Mouse (Mus musculus) G1E-ER4 (cell line): ENCODE data around the gene Gpc6. TPM values are rescaled to one million over a fixed set of nuclear protein-coding genes. Genes with fewer than 3 reads are reported as not detected.

Experiments
- GATA1 ChIP-seq: IDR thresholded peaks from one replicate; pipeline ENCODE4 v1.8.0; 2012; ENCODE audit warnings: low read length, inconsistent platforms
- polyA plus RNA-seq: library from polyadenylated mRNA; stranded (reverse); fragments of >175 nt; gene quantifications from 2 replicates; pipeline ENCODE4 v1.2.3, GENCODE M21; 2012

Gene Gpc6
- not detected in 2 replicates for polyA plus RNA-seq

- no peak for TF ChIP-seq GATA1
These were observed at the start of gene Gpc6 for GRCm38 (mm10) chr14:116924876-116925601. Gene Gpc6, plus strand, starts transcription at chr14:116925315.

- TF ChIP-seq GATA1 = no peak
These were observed 42.6 kb upstream of the Gpc6 start for GRCm38 (mm10) chr14:116882480-116883044.

GRCm38 (mm10) chr14:116894316-116894715 lies 30.8 kb upstream of the Gpc6 start:
- TF ChIP-seq GATA1 = no peak

DNA sequence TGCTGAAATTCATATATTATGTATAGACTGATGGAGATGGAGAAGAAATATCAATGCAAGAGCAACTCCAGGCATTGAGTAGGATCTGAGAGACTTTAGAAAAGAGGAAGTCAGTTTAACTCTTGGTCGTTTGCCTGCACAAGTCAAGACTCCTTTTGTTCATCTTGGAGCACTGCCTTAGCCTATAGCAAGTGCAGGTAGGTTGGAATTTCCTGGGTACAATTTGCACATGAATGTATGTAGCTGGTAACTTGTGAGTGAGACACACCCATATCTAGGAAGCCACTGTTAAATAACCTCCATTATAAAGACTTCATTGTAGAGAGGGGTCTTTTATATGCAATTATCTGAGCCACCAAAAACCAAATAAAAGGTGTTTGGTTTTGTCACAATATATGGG lies 27.1 kb upstream of the Gpc6 start:
- no peak for TF ChIP-seq GATA1

DNA sequence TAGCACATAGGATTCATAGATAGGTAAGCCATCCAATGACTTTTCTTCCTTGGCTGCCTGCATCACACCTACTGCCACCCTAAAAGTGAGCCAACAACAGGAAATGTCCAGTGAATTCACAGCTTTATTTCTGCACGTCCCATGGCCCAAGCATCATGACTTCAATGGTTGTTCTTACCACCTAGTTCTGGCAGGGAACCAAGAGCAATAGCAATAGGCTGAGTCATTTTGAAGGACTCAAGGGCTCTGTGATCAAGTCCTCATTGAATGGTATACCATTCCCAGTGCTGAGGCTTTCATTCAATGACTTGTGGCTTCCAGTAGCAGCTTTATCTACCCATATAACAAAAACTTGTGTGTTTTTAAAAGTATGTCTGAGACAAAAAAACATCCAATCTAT lies 13.3 kb upstream of the Gpc6 start:
- no peak for TF ChIP-seq GATA1

GRCm38 (mm10) chr14:116916874-116917273 lies 8.2 kb upstream of the Gpc6 start:
- TF ChIP-seq GATA1 = no peak

DNA sequence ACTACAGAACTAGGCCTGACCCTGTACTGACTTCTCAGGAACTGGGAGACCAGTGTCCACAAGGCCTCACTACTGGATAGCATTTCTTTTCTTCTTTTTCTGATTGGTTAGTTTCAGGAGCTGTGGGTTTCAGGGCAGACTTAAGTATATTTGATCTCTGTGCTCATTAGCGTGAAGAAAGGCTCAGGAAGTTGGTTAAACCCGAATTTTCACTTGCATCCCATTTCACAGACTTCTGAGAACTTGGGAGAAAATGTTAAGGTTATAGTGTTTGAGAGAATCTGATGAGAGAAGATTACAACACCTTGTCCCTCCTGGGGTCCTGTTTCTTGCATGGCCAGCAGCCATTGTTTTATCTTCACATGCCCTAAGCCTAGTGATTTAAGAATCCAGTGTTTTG lies 849 bp upstream of the Gpc6 start:
- no peak for TF ChIP-seq GATA1

- no peak for TF ChIP-seq GATA1
These were observed 732 bp downstream of the Gpc6 start for GRCm38 (mm10) chr14:116925691-116926403.

- no peak for TF ChIP-seq GATA1
These were observed 1.5 kb downstream of the Gpc6 start for GRCm38 (mm10) chr14:116926404-116927171.

DNA sequence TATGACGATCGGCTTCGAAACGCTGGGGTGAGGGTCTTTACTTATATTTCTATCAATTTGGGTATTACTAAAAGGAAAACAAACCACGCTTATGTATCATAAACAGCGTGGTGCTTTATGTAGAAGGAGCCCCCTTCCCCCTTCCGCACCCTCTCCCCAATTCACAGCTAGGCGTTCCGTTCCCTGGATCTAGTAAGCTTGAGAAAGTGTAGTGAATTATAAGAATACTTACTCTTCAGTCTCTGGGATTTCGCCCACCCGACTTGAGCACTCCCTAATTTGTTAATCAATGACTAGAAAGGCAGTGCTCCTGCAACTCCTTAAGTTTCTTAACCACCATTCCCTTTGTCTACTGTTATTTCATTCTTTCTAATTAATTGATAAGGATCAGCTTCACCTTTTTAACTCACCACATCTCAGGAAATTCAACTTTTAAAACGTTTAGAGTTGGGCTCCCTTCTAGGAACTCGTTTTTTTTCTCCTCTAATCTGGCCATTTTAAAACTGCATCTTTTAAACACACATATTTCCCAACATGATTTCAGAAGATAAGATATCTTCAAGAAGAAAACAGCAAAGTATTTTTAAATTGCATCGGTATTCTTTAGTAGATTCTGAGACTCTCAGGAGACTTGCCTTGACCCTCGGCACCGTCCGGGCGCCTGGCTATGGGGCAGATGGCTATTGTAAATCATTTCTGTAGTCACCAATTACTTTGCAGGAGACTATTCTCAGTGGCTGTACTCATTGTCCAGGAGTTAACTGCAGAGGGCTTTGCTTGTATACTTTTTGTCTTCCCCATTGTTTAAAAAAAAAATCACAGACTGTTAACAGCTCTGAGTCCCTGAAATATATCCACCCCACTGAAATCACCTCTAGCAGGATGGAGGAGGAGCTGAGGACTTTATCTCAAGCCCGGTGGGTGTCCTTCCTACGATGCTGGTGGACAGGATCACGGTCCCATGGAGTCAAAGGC lies 2.5 kb downstream of the Gpc6 start:
- TF ChIP-seq GATA1 = no peak

GRCm38 (mm10) chr14:116928395-116928794 lies 3.3 kb downstream of the Gpc6 start:
- no peak for TF ChIP-seq GATA1

- no peak for TF ChIP-seq GATA1
These were observed 3.8 kb downstream of the Gpc6 start for GRCm38 (mm10) chr14:116928796-116929529.

GRCm38 (mm10) chr14:116933825-116934224 lies 8.7 kb downstream of the Gpc6 start:
- no peak for TF ChIP-seq GATA1
